Mouse (Mus musculus) gastrocnemius, postnatal 36 days (tissue): Measurements from ENCODE around the gene Micall1. TPM values are rescaled to one million over a fixed set of nuclear protein-coding genes. Genes with fewer than 3 reads are reported as not detected.
A peak's percentile ranks its signal among the peaks of the same experiment; 100 is the strongest.

Experiments used
- DNase-seq, 2 experiments: peaks; one replicate each; pipeline ENCODE4 v3.0.0; 2022
- intact Hi-C: fragments of 180-260 bp; cut with DNase I; formaldehyde crosslinking; loops from one replicate; pipeline ENCODE4 v1.15.1; 2025
- total RNA-seq, 2 experiments: library from RNA; stranded (reverse); gene quantifications; 2 replicates each; pipeline ENCODE4 v1.2.3; 2021

The Micall1 gene
- total RNA-seq, 2 experiments from 2014 or later = 11.8 to 13.5 TPM

GRCm38 (mm10) chr15:79095483-79095882 lies 13.2 kb upstream of the Micall1 start:
- intact Hi-C loops = no loop called here
- DNase-seq = no peak

GRCm38 (mm10) chr15:79096556-79096955 lies 12.1 kb upstream of the Micall1 start:
- intact Hi-C loops = no loop called here
- no peak for DNase-seq

- no peak for DNase-seq
- intact Hi-C loops = no loop called here
Observed at GRCm38 (mm10) chr15:79097135-79097534, 11.6 kb upstream of the Micall1 start.

- intact Hi-C loops = no loop called here
- peak; percentile 53 for DNase-seq
Observed at GRCm38 (mm10) chr15:79097611-79098025, 11.1 kb upstream of the Micall1 start.

GRCm38 (mm10) chr15:79098220-79098619 lies 10.5 kb upstream of the Micall1 start:
- intact Hi-C loops = no loop called here
- no peak for DNase-seq

- no peak for DNase-seq
- intact Hi-C loops = no loop called here
Observed at GRCm38 (mm10) chr15:79098868-79099267, 9.8 kb upstream of the Micall1 start.

- no peak for DNase-seq
- intact Hi-C loops = no loop called here
Observed at GRCm38 (mm10) chr15:79099456-79099855, 9.2 kb upstream of the Micall1 start.

- intact Hi-C loops = no loop called here
- no peak for DNase-seq
Observed at GRCm38 (mm10) chr15:79100391-79100790, 8.3 kb upstream of the Micall1 start.

- no peak for DNase-seq
- intact Hi-C loops = no loop called here
Observed at GRCm38 (mm10) chr15:79101531-79101930, 7.2 kb upstream of the Micall1 start.

GRCm38 (mm10) chr15:79103264-79103663 lies 5.4 kb upstream of the Micall1 start:
- intact Hi-C loops = no loop called here
- DNase-seq = no peak

- DNase-seq = no peak
- intact Hi-C loops = no loop called here
Observed at GRCm38 (mm10) chr15:79105804-79106203, 2.9 kb upstream of the Micall1 start.

- DNase-seq = no peak
- intact Hi-C loops = no loop called here
Observed at GRCm38 (mm10) chr15:79107966-79108365, 732 bp upstream of the Micall1 start.

- intact Hi-C loops = no loop called here
- no peak for DNase-seq
Observed at GRCm38 (mm10) chr15:79109321-79109934, 730 bp downstream of the Micall1 start.

- intact Hi-C loops = no loop called here
- no peak for DNase-seq
Observed at GRCm38 (mm10) chr15:79110031-79110430, 1.3 kb downstream of the Micall1 start.

- intact Hi-C loops = no loop called here
Observed at GRCm38 (mm10) chr15:79110528-79110927, 1.8 kb downstream of the Micall1 start.

GRCm38 (mm10) chr15:79111774-79112173 lies 3.1 kb downstream of the Micall1 start:
- intact Hi-C loops = no loop called here

More at GRCm38 (mm10) chr15:79110528-79110927, 1.8 kb downstream of the Micall1 start:
- no peak for DNase-seq

GRCm38 (mm10) chr15:79115276-79115675 lies 6.6 kb downstream of the Micall1 start:
- no peak for DNase-seq
- intact Hi-C loops = no loop called here

More at GRCm38 (mm10) chr15:79111774-79112173, 3.1 kb downstream of the Micall1 start:
- no peak for DNase-seq

GRCm38 (mm10) chr15:79119491-79119890 lies 10.8 kb downstream of the Micall1 start:
- intact Hi-C loops = no loop called here

GRCm38 (mm10) chr15:79122119-79122518 lies 13.4 kb downstream of the Micall1 start:
- intact Hi-C loops = no loop called here
- no peak for DNase-seq

More at GRCm38 (mm10) chr15:79119491-79119890, 10.8 kb downstream of the Micall1 start:
- DNase-seq = no peak

- intact Hi-C loops = no loop called here
- DNase-seq = no peak
Observed at GRCm38 (mm10) chr15:79122546-79122945, 13.8 kb downstream of the Micall1 start.

- no peak for DNase-seq
- intact Hi-C loops = no loop called here
Observed at GRCm38 (mm10) chr15:79123751-79124150, 15.1 kb downstream of the Micall1 start.

GRCm38 (mm10) chr15:79124331-79124875 lies 15.7 kb downstream of the Micall1 start:
- DNase-seq = no peak
- intact Hi-C loops = no loop called here
